Mouse (Mus musculus) ES-Bruce4 (cell line): Measurements from ENCODE around the gene Fam216b.

Source experiments
- CTCF ChIP-seq: IDR thresholded peaks from one replicate; pipeline ENCODE4 v1.8.1; 2011; ENCODE audit warnings: low read depth, low read length
- POLR2A ChIP-seq: IDR thresholded peaks from one replicate; pipeline ENCODE4 v1.8.1; 2011; ENCODE audit warnings: low read length; ENCODE audit not compliant: insufficient read depth

GRCm38 (mm10) chr14:78088907-78089306 is at the start of gene Fam216b:
- TF ChIP-seq POLR2A (no peak), CTCF (no peak)
